Mouse (Mus musculus): ENCODE data around the gene Zbtb9. TPM values are rescaled to one million over a fixed set of nuclear protein-coding genes. Genes with fewer than 3 reads are reported as not detected.

Zbtb9 gene
- 6.5 and 7.5 TPM in 2 replicates for polyA plus RNA-seq (2021; fragmentation: Nextera tagmentation)
- long read RNA-seq, experiment 1, transcript Zbtb9-201 (2 exons, 2,796 nt), result major isoform, 60 of 62 reads
- long read RNA-seq, experiment 1, partial matches to known transcripts, result 0 of 62 reads
- long read RNA-seq, experiment 1, other reads (novel, unspliced or antisense), result 2 of 62 reads
- long read RNA-seq, experiment 2, partial matches to known transcripts, result 6 of 10 reads
- long read RNA-seq, experiment 2, other reads (novel, unspliced or antisense), result 0 of 10 reads

DNA sequence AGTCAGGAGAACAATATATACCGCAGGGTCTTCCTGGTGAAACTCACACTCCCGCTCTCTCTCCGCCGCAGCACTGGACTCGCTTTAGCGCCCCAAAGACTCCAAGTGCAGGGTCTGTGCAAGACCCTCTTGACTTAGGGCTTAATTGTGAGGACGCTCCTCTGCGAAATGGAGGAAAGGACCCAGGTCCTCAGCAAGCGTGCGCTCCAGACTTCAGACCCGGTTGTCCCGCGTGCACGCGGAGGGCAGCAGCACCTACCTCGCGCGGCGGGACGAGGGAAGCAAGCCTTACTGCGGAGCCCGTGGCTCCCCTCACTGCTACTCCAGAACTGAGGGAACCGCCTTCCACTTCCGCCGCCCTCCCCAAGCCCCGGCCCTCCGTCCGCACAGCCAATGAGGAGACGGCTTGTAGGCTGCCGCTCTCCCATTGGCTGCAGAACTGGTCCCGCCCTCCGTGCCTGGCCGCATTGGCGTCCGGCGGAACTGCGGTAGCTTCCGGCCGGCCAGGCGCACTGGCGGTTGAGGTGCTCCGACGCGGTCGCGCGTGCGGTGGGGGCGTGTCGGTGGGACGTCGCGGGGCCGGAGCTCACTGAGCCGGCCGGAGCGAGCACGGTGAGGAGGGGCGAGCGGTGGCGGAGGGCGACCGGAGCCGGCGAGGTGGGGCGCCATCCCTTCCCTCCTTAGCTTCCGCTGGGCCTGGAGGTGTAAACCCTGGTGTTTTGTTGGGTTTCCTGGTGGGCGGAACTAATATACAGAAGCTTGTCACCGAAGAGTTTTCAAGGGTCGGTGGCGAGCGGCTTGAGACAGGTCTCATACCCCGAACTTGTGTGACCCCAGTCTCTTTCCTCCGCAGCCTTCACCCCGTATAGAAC lies at the start of gene Zbtb9:
Gene Zbtb9 (plus strand): TSS at position 465 of the 872 bp plus-strand sequence.

GRCm38 (mm10) chr17:26932839-26933398 lies 40.0 kb upstream of the Zbtb9 start, which contains the start of gene Phf1:
Phf1 (plus strand) TSS chr17:26933052.

DNA sequence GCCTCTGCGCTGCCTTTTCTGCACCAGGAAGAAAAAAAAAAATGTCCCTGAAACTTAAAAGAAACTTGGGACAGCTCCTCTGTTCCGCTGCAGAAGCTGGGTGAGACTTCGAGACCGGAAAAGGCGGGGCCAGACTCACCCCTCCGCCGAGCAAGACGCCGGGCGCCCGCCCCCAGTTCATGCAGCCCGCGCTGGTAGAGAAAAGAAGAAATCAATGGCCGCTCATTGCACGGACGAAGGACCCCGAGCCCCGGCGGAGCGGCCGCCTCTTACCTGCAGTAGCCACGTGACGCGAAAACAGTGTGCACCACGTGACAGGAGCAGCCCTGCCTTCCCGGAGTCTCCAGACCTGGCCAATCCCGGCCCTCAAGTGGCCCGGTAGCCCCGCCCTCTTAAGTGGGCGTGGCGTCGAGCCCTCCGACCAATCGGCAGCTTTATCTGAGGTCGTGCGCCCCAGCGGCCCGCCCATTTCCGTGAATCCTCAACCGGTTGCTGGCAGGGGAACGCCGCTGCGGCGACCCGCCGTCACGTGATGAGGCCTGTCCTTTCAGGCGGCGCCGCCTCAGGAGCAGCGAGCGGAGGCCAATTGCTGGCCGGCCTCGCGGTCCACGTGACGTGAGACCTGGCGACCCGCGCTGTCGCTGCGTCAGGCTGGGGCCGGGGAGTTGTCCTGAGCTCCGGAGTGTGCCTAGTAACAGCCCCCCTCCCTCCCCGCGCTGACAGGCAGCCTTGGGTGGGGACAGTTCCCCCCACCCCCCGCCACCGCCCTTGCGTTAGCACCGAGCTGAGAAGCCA lies 33.6 kb upstream of the Zbtb9 start, which contains the start of gene Cuta:
Gene Cuta (minus strand): TSS at position 392 of the 795 bp plus-strand sequence.

GRCm38 (mm10) chr17:26941031-26941789 lies 31.8 kb upstream of the Zbtb9 start, which contains the start of gene Syngap1:
Syngap1 (plus strand) TSS chr17:26941253.

GRCm38 (mm10) chr17:27028909-27029308 lies 55.9 kb downstream of the Zbtb9 start, which contains the start of gene Bak1:
Bak1 (minus strand) TSS chr17:27029009.

GRCm38 (mm10) chr17:27056812-27057516 lies 84.0 kb downstream of the Zbtb9 start, which contains the start of gene Itpr3:
Itpr3 (plus strand) TSS chr17:27057304.

Other genes with a start within 250 kb of the Zbtb9 start
- gene Bnip1, start 192.1 kb upstream of the Zbtb9 start, polyA plus RNA-seq (2021; fragmentation: Nextera tagmentation), result 33.8 and 35.7 TPM in 2 replicates
- gene Nkx2-5, start 128.2 kb upstream of the Zbtb9 start, polyA plus RNA-seq (2021; fragmentation: Nextera tagmentation), result not detected in 2 replicates
- 0.39 and 0.59 TPM in 2 replicates for gene Kifc5b, start 56.1 kb upstream of the Zbtb9 start, polyA plus RNA-seq (2021; fragmentation: Nextera tagmentation)
- gene Phf1, start 40.1 kb upstream of the Zbtb9 start, polyA plus RNA-seq (2021; fragmentation: Nextera tagmentation), result 11.3 and 17.4 TPM in 2 replicates
- gene Cuta, start 33.6 kb upstream of the Zbtb9 start, polyA plus RNA-seq (2021; fragmentation: Nextera tagmentation), result 187 and 240 TPM in 2 replicates
- gene Syngap1, start 31.9 kb upstream of the Zbtb9 start, polyA plus RNA-seq (2021; fragmentation: Nextera tagmentation), result 14.1 and 19.3 TPM in 2 replicates
- gene Bak1, start 55.8 kb downstream of the Zbtb9 start, polyA plus RNA-seq (2021; fragmentation: Nextera tagmentation), result 0.74 and 2.8 TPM in 2 replicates
- gene Itpr3, start 84.1 kb downstream of the Zbtb9 start, polyA plus RNA-seq (2021; fragmentation: Nextera tagmentation), result 0.15 and 0.34 TPM in 2 replicates
- gene Uqcc2, start 160.7 kb downstream of the Zbtb9 start, polyA plus RNA-seq (2021; fragmentation: Nextera tagmentation), result 615 and 677 TPM in 2 replicates
- 0.90 and 1.1 TPM in 2 replicates for gene Ip6k3, start 194.6 kb downstream of the Zbtb9 start, polyA plus RNA-seq (2021; fragmentation: Nextera tagmentation)
- 3.6 and 6.3 TPM in 2 replicates for gene Lemd2, start 231.3 kb downstream of the Zbtb9 start, polyA plus RNA-seq (2021; fragmentation: Nextera tagmentation)